Mouse (Mus musculus) kidney, embryonic 15.5 days (tissue): ENCODE measurements around the gene Rpl7a. TPM values are rescaled to one million over a fixed set of nuclear protein-coding genes. Genes with fewer than 3 reads are reported as not detected.

ENCODE experiments used
- ATAC-seq: fragments of 200-750 bp; cut with Nextera tagmentation; replicated peaks from 2 replicates; pipeline ENCODE4 v1.8.0; 2017; ENCODE audit warnings: moderate TSS enrichment; ENCODE audit not compliant: low FRiP score
- H3K27ac ChIP-seq: fragments of 300-500 bp; sonication (generic); 2 replicates; pipeline ENCODE4 v1.5.1; 2015; ENCODE audit warnings: mild to moderate bottlenecking, inconsistent platforms
- H3K27me3 ChIP-seq: fragments of 300-500 bp; sonication (generic); 2 replicates; pipeline ENCODE4 v1.6.1; 2015; ENCODE audit warnings: inconsistent platforms
- H3K36me3 ChIP-seq: fragments of 300-500 bp; sonication (generic); 2 replicates; pipeline ENCODE4 v1.6.1; 2015; ENCODE audit warnings: inconsistent platforms
- H3K4me1 ChIP-seq: fragments of 300-500 bp; sonication (generic); 2 replicates; pipeline ENCODE4 v1.6.1; 2015; ENCODE audit warnings: inconsistent platforms
- H3K4me2 ChIP-seq: fragments of 300-500 bp; sonication (generic); 2 replicates; pipeline ENCODE4 v1.6.1; 2015; ENCODE audit warnings: moderate library complexity, mild to moderate bottlenecking, inconsistent platforms
- H3K4me3 ChIP-seq: fragments of 300-500 bp; sonication (generic); replicated peaks from 2 replicates; pipeline ENCODE4 v1.5.1; 2015; ENCODE audit warnings: mild to moderate bottlenecking, inconsistent platforms
- H3K9ac ChIP-seq: fragments of 300-500 bp; sonication (generic); 2 replicates; pipeline ENCODE4 v1.6.1; 2015; ENCODE audit warnings: mild to moderate bottlenecking, inconsistent platforms
- H3K9me3 ChIP-seq: fragments of 300-500 bp; sonication (generic); replicated peaks from 2 replicates; pipeline ENCODE4 v1.6.1; 2016; ENCODE audit warnings: inconsistent platforms
- WGBS: fragments of 180-500 bp; shearing (Covaris S2); methylation state at CpG from one replicate; pipeline ENCODE4 v1.1.7; 2015; ENCODE audit warnings: mixed read lengths; 5-methylcytosine and 5-hydroxymethylcytosine counted together
- polyA plus RNA-seq: library from polyadenylated mRNA; unstranded; fragments of >200 nt; fragmentation: Nextera tagmentation; extraction: Ambion mirVana; gene quantifications from 2 replicates; pipeline ENCODE4 v1.2.1, GENCODE M21; 2015

Gene Rpl7a
- polyA plus RNA-seq, 1 experiment from 2014 or later, result 640 TPM

DNA sequence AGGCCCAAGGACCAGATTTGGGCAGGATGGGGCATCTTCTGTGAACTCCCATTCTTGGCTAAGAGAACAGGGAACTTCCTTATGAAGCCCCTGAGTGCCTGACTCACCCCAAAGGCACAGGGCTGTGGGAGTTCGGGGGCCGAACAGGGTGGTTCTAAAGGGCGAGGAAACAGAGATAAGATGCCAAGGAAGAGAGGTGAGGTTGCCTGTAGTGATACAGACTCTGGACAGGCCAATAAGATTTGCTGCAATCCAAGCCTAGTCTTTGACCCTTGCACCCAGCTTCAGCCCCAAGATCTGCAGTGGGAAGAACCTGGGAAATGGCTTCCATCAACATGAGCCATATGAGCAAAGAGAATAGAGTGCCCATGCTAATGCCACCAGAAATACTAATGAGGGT lies 32.7 kb downstream of the Rpl7a start:
- Histone ChIP-seq H3K27me3 (no peaks in the 10 kb centered on the region), H3K4me2 (no peak overlapping the region), H3K4me1 (no peaks in the 10 kb centered on the region), H3K36me3 (peaks cover 11% of the 10 kb centered on the region; the same call in 1 of the 2 replicates), H3K9ac (no peak overlapping the region), H3K9me3 (no peaks in the 10 kb centered on the region), H3K27ac (no peak overlapping the region), H3K4me3 (no peak overlapping the region)
- ATAC-seq, result no peak
- WGBS, result 83% methylated on average over 3 of the region's 3 CpGs

DNA sequence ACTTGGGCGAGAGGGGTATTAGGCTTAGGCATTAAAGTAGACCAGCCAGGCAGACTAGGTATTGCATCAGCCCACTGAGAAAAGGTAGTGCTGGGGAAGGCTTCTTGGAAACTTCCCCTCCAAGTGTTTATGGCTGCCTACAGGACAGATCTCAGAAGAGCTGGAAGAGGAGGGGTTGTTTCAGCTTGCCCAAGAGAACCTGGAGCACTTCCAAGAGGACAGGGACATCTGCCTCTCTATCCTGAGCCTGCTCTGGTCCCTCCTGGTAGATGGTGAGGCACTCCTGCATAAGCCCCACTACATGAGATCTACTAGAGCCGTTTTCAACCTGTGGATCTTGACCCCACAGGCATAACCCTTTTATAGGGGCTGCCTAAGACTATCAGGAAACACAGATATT lies 39.8 kb downstream of the Rpl7a start:
- Histone ChIP-seq H3K4me2 (no peak overlapping the region), H3K36me3 (peaks cover 80% of the 10 kb centered on the region), H3K9ac (no peak overlapping the region), H3K4me3 (no peak overlapping the region), H3K27ac (no peak overlapping the region), H3K4me1 (no peaks in the 10 kb centered on the region), H3K9me3 (no peaks in the 10 kb centered on the region), H3K27me3 (no peaks in the 10 kb centered on the region)
- no peak for ATAC-seq
- WGBS, result 86% methylated on average over 2 of the region's 2 CpGs

DNA sequence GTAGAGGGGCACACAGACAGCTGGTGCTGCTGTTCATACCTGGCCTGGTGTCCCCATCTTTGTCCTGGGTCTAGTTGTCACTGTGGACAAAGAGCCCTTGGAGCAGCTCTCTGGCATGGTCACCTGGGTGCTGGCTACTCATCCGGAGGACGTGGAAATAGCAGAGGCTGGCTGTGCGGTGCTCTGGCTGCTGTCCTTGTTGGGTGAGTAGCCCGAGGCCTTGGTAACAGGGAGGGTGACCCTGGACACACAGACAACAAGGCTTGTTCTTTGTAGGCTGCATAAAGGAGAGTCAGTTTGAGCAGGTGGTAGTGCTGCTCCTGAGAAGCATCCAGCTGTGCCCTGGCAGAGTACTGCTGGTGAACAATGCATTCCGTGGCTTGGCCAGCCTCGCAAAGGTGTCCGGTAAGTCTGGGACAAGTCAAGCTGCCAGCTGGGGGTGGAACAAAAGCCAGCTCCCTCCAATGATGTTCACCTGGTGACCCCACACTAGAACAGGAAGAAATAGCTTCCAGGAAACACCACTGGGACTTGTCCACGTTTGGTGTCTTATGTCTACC lies 40.9 kb downstream of the Rpl7a start:
- no peak for ATAC-seq
- H3K9ac ChIP-seq, result no peak overlapping the region
- H3K9me3 ChIP-seq, result no peaks in the 10 kb centered on the region
- WGBS, result 88% methylated on average over 8 of the region's 8 CpGs
- peaks cover 90% of the 10 kb centered on the region for H3K36me3 ChIP-seq
- H3K4me1 ChIP-seq, result no peaks in the 10 kb centered on the region
- H3K27ac ChIP-seq, result no peak overlapping the region
- H3K27me3 ChIP-seq, result no peaks in the 10 kb centered on the region
- H3K4me2 ChIP-seq, result no peak overlapping the region
- H3K4me3 ChIP-seq, result no peak overlapping the region

DNA sequence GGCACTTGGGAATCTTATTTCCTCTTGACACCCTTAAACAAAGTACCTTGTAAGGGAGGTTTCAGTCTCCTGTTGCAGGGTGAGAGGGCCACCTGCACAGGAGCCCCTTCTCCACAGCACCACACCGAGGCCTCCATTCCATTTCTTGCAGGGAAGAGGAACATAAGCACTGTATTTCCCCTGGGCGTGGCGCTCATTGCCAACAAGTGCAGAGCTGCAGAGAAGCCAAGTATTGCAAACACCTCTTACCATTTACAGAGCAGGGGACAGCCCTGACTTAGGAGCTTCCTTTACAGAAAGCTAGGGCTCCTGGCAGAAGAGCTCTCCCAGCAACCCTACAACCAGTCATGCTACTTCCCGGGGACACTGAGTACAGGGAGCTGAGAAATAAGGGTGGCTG lies 41.6 kb downstream of the Rpl7a start:
- Histone ChIP-seq H3K9ac (no peak overlapping the region), H3K4me3 (no peak overlapping the region), H3K4me1 (no peaks in the 10 kb centered on the region), H3K27ac (no peak overlapping the region), H3K36me3 (peaks cover 94% of the 10 kb centered on the region), H3K4me2 (no peak overlapping the region), H3K27me3 (no peaks in the 10 kb centered on the region), H3K9me3 (no peaks in the 10 kb centered on the region)
- 93% methylated on average over 4 of the region's 4 CpGs for WGBS
- ATAC-seq, result no peak

DNA sequence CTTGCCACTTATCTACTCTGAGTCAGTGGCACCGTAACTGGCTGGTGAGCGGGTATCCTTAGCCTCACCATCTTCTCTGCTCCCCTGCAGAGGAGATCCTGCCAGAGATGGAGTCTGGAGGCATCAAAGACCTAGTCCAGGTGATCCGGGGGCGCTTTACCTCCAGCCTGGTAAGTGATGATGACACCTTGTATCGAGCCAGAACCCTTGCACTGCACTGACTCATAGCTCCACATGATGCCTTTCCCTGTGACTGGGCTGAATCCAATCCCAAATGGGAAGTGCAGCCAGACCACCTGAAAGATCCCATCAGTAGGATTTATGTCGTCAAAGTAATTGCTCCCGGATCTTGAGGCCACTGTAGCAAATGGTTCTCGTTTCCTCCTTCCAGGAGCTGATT lies 42.3 kb downstream of the Rpl7a start:
- peaks cover 97% of the 10 kb centered on the region for H3K36me3 ChIP-seq

DNA sequence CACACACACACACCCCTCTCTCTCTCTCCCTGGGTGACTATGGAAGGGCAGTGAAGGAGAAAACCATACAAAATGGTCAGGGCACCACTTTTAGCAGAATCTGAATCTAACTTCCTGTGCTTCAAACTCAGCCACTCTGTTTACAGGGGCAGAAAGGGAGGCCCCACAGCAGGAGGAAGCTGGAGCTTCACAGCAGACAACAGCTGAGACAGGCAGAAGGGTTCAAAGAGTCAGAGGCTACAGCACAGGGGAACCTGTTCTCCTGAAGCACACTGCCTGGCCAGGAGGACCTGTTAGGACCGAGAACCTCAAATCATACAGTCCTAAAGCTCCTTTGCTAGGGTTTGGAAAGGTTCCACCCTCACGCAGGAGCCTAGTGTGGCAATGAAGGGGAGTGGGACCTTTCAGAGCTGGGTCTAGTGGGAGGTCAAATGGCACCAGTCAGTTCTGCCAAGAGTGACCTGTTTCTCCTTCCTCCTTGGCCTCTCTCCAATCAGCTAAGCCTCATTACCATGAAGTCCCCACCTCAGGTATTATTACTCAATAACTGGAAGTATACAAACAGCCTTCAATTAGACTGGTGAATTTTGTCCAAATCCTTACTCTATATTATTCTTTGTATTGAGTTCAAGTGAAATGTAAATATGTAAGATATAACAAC lies 44.3 kb downstream of the Rpl7a start:
- H3K9ac ChIP-seq, result no peak overlapping the region
- H3K4me2 ChIP-seq, result no peak overlapping the region
- no peak overlapping the region for H3K27ac ChIP-seq
- H3K9me3 ChIP-seq, result no peaks in the 10 kb centered on the region
- 93% methylated on average over 2 of the region's 2 CpGs for WGBS
- ATAC-seq, result no peak
- H3K36me3 ChIP-seq, result peaks cover 94% of the 10 kb centered on the region
- no peaks in the 10 kb centered on the region for H3K27me3 ChIP-seq
- H3K4me1 ChIP-seq, result no peaks in the 10 kb centered on the region
- H3K4me3 ChIP-seq, result no peak overlapping the region

More for the DNA sequence above, 42.3 kb downstream of the Rpl7a start:
- Histone ChIP-seq H3K4me1 (no peaks in the 10 kb centered on the region), H3K27me3 (no peaks in the 10 kb centered on the region), H3K9me3 (no peaks in the 10 kb centered on the region), H3K4me2 (no peak overlapping the region), H3K27ac (no peak overlapping the region), H3K4me3 (no peak overlapping the region), H3K9ac (no peak overlapping the region)
- 79% methylated on average over 8 of the region's 8 CpGs for WGBS
- no peak for ATAC-seq

DNA sequence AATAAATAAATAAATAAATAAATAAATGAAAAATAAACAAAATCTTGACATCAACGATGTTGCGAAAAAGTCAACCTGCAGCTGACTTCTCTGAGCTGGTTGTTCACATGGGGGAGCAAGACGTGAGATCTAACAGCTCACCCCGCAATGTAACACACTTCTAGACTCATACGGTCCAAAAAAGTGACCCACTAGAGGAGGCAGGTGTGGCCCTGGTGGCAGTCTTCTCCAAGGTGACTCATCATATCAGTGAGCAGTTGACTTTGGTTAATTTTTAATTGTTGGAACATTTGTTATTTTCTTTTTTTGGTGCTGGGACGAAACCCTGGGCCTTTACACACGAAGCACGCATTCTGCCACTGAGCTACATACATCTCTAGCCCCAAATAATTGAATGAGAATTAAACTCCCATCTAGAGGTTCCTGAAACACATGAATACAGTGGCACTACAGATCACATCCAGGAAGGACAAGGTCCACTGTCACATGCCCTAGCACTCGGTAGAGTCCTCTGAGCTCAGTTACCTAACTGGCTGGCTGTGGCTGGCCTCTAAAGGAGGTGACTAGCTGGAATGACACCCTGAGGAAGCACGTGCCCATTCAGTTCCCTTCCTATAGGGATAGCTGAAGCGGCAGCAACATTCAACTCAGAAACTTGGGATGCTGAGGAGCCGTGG lies 46.4 kb downstream of the Rpl7a start:
- WGBS, result 93% methylated on average over 12 of the region's 12 CpGs
- H3K4me2 ChIP-seq, result no peak overlapping the region
- no peak overlapping the region for H3K9ac ChIP-seq
- H3K27ac ChIP-seq, result no peak overlapping the region
- H3K36me3 ChIP-seq, result peaks cover 95% of the 10 kb centered on the region
- no peak for ATAC-seq
- H3K27me3 ChIP-seq, result no peaks in the 10 kb centered on the region
- H3K4me1 ChIP-seq, result peaks cover 14% of the 10 kb centered on the region; the same call in 1 of the 2 replicates
- no peak overlapping the region for H3K4me3 ChIP-seq
- H3K9me3 ChIP-seq, result no peaks in the 10 kb centered on the region

DNA sequence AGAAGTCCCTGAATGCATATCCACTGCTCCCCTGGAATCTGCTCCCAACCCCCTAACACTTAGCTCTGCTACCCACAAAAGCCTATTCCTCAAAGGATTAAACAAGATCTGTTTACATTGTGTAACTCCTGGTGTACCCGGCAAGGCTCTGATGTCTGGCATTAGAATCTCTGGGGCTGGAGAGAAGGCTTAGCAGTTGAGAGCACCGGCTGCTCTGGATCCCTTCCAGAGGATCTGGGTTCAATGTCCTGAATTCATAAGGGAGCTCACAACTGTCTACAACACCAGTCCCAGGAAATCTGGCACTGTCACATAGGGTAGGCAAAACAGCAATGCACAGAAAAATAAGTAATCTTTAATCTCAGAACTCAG lies 46.9 kb downstream of the Rpl7a start:
- ATAC-seq, result no peak
- no peak overlapping the region for H3K9ac ChIP-seq
- peaks cover 94% of the 10 kb centered on the region for H3K36me3 ChIP-seq
- H3K4me3 ChIP-seq, result no peak overlapping the region
- 94% methylated on average over 2 of the region's 2 CpGs for WGBS
- H3K4me1 ChIP-seq, result peaks cover 19% of the 10 kb centered on the region; the same call in 1 of the 2 replicates
- H3K9me3 ChIP-seq, result no peaks in the 10 kb centered on the region
- no peak overlapping the region for H3K27ac ChIP-seq
- H3K4me2 ChIP-seq, result no peak overlapping the region
- H3K27me3 ChIP-seq, result no peaks in the 10 kb centered on the region

DNA sequence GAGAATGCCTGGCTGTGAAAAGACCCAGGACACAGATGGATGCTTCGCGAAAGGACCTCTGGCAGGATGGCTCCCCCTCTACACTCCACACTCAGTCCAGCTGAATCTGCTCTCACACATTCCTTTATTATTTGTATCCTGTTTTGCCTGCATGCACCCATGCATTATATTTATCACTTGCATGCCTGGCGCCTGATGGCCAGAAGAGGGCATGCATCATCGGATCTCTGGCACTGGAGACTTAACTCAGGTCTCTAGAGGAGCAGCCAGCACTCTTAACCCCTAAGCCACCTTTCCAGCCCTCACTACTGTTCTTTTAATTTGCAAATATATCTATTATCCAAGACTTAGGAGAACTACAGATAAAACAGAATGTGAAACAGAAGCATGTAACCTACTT lies 50.2 kb downstream of the Rpl7a start:
- no peak overlapping the region for H3K4me2 ChIP-seq
- ATAC-seq, result no peak
- WGBS, result 58% methylated on average over 4 of the region's 4 CpGs
- no peaks in the 10 kb centered on the region for H3K9me3 ChIP-seq
- no peaks in the 10 kb centered on the region for H3K27me3 ChIP-seq
- H3K9ac ChIP-seq, result no peak overlapping the region
- H3K36me3 ChIP-seq, result peaks cover 66% of the 10 kb centered on the region
- no peak overlapping the region for H3K27ac ChIP-seq
- H3K4me1 ChIP-seq, result peaks cover 34% of the 10 kb centered on the region
- no peak overlapping the region for H3K4me3 ChIP-seq

Other genes with a start within 250 kb of the Rpl7a start
- gene Lcn4, start 239.5 kb upstream of the Rpl7a start, polyA plus RNA-seq, result not detected in 2 replicates
- gene Abo, start 45.8 kb upstream of the Rpl7a start, polyA plus RNA-seq, result not detected in 2 replicates
- 31.2 and 31.5 TPM in 2 replicates for gene Surf6, start 7.9 kb upstream of the Rpl7a start, polyA plus RNA-seq
- 56.0 and 59.0 TPM in 2 replicates for gene Med22, start 87 bp upstream of the Rpl7a start, polyA plus RNA-seq
- 45.4 and 46.4 TPM in 2 replicates for gene Surf2, start 5.6 kb downstream of the Rpl7a start, polyA plus RNA-seq
- gene Surf1, start 5.8 kb downstream of the Rpl7a start, polyA plus RNA-seq, result 55.2 and 58.1 TPM in 2 replicates
- 224 and 227 TPM in 2 replicates for gene Surf4, start 23.2 kb downstream of the Rpl7a start, polyA plus RNA-seq
- gene Stkld1, start 23.3 kb downstream of the Rpl7a start, polyA plus RNA-seq, result 0.08 TPM in 1 of 2 replicates, not detected in the other
- gene Rexo4, start 53.6 kb downstream of the Rpl7a start, polyA plus RNA-seq, result 49.7 and 50.1 TPM in 2 replicates
- gene Adamts13, start 62.7 kb downstream of the Rpl7a start, polyA plus RNA-seq, result 0.06 and 0.26 TPM in 2 replicates
- gene Cacfd1, start 99.2 kb downstream of the Rpl7a start, polyA plus RNA-seq, result 61.0 and 66.1 TPM in 2 replicates
- 0.31 and 0.96 TPM in 2 replicates for gene Slc2a6, start 117.2 kb downstream of the Rpl7a start, polyA plus RNA-seq
- gene Mymk, start 161.4 kb downstream of the Rpl7a start, polyA plus RNA-seq, result 3.4 and 5.3 TPM in 2 replicates
- 1.3 and 1.7 TPM in 2 replicates for gene Adamtsl2, start 168.6 kb downstream of the Rpl7a start, polyA plus RNA-seq
- 0.18 and 0.30 TPM in 2 replicates for gene Fam163b, start 231.7 kb downstream of the Rpl7a start, polyA plus RNA-seq